Mouse (Mus musculus) layer of hippocampus, adult 8-10 months (tissue): ENCODE measurements around the gene Map3k9. TPM values are rescaled to one million over a fixed set of nuclear protein-coding genes. Genes with fewer than 3 reads are reported as not detected.

ENCODE experiments used
- DNase-seq, 2 experiments: peaks; one replicate each; pipeline ENCODE4 v3.0.0; 2022; ENCODE audit warnings: low spot score in 2 of 2
- total RNA-seq, 4 experiments: library from RNA; stranded (reverse); gene quantifications; 2 replicates each; pipeline ENCODE4 v1.2.4; 2022

The Map3k9 gene
- 10 to 100 TPM; 32.2 to 36.5 (median 34.6) TPM for total RNA-seq

DNA sequence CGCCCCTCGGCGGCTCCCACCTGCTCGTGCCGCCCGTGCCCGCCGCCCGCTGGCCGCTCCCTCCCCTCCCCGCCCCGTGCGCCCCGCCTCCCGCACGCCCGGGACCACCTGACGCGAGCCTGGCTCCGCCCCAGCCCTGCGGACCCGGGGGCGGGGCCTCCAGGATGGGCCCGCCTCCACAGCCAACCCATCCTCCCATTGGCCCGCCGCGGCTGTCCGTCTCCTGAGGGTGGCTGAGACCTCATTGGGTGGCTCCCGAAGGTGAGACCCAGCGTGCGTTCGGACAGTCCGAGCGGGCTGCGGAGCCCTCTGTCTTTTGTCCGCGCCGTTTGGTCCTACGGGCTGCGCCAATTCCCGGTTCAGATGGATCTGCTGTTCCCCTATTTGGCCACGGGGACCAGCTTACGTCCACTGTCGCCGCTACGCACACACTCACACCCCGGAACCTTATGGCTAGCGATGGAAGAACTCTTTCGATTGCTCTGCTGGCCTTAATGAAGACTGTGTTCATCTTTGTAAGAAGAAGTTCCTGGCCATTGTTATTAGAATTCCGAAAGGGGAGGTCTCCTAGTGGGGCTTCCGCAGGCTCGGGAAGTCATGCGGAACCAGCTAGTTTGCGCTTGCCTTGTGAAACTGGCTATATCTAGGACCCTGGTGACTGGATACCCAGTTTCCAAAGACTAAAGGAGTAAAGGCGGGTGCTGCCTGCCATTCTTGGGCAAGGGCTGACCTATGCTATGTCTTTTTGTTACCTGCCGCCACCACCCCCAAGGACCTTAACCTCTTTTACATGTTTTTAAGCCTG lies at the start of gene Map3k9:
Gene Map3k9 (minus strand): TSS at position 71 of the 805 bp plus-strand sequence.
- peak; percentile 89 to 93 for DNase-seq

- DNase-seq: no peak
These were observed 47.4 kb upstream of the Map3k9 start for GRCm38 (mm10) chr12:81828355-81828754.

DNA sequence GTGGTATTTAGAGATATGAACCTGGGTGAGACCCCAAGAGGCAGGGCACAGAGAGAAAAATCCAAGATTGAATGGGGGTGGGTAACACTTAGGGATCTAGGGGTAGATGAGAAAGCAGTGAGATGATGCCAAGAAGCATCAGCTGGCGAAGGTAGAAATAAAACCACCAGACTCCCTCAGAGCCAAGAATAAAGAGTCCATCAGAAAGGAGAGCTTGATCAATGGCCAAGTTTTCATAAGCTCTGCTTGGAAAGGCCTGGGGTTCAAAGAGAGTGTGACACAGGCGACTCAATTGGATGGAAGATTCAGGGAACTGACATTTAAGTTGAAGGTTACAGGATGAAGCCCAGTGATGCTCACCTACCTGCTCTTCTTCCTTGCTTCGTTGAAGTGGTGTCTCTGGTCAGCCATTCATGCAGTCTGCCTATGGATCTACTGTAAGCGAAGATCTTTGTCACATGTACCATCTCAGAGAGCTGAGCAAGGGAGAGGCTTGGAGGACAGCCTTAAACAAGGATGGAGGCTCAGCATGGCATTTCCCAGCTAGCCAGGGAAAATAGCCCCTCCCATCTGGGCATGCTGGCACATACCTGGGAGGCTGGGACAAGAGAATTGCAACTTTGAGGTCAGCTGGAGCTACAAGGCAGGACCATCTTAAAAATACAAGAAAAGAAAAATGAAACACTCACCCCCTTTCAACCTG lies 42.0 kb upstream of the Map3k9 start:
- DNase-seq: no peak

GRCm38 (mm10) chr12:81822176-81822575 lies 41.2 kb upstream of the Map3k9 start:
- no peak for DNase-seq

GRCm38 (mm10) chr12:81820700-81821099 lies 39.7 kb upstream of the Map3k9 start:
- peak; percentile 52 to 55 for DNase-seq

DNA sequence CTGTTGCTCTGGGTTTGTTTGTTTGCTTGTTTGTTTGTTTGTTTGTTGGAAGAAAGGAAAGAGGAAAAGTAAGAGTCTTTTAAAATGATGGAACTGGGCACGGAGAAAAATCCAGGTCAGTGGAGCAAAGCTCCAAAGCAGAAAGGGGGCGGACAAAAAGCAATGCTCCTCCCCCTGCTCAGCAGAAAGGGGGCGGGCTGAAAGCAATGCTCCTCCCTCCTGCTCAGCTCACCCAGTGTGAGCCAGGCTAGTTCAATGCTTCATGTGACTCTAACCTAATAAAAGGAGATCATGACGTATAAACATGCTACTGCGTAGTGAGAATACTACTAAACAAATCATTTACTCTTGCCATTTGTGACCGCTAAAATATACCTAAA lies 36.1 kb upstream of the Map3k9 start:
- DNase-seq: no peak

GRCm38 (mm10) chr12:81816330-81817125 lies 35.6 kb upstream of the Map3k9 start:
- DNase-seq: no peak

DNA sequence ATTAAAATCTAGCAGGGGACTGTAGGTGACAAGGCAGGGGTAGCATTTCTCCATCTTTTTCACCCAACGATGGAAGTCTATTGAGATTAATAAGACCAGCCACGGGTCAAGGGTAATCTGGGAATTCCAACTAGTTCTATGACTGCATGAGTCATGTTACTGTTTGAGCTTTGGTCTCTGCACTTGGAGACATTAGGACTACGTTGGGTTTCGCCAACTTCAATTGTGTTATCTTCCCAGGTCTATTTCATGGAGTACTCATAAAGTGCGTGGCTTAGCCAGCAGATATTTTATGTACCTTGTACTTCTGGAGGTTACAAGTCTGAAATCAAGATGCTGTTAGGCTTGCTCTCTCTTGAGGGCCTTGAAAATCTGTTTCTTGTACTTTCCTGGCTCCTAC lies 33.8 kb upstream of the Map3k9 start:
- no peak for DNase-seq

- no peak for DNase-seq
These were observed 29.4 kb upstream of the Map3k9 start for GRCm38 (mm10) chr12:81810417-81810816.

DNA sequence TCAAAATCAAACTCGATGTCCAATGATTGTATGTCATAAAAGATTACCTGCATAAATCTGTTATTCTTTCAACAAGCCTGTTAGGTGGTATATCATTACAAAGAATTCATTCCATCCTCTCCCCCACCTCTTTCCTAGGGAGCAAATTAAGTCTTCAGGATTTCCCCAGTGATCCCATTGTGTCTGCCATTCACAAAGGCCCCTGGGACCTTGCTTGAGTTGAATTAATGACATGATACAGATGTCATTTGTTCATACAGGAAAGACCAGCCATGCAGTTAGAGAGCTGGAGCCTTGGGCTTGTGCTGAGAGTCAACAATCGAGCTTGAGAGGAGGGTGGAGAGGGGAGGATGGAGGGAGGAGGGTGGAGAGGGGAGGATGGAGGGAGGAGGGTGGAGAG lies 27.6 kb upstream of the Map3k9 start:
- DNase-seq: no peak

DNA sequence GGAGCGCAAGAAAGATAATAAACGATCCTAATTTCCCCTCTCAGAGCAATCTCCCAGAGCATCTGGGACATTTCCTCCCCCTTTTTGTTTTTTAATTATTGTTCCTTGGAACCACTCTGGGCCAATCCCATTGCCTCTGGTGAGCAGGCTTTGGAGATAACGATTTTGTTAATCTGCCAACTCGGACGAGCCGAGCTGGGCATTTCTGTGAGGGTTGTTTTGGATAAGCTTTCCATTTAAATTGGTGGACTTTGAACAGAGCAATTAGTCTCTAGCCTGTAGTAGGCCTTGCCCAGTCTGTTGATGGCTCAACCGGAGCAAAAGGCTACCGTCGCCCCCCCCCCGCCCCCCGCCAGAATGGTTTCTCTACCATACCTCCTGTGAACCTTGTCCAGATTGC lies 27.0 kb upstream of the Map3k9 start:
- no peak for DNase-seq

DNA sequence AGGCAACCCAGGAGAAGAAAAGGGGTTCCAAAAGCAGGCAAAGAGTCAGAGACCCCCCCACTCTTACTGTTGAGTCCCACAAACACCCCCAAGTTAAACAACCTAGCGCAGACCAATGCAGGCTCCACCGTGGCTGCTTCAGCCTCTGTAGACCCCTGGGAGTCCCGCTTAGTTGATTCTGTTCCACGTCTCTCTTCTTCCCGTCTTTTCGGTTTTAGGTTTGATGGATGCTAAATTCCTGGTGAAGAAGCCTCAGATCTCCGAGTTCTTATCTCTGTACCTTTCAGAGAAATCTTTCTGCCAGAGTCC lies 26.5 kb upstream of the Map3k9 start:
- no peak for DNase-seq

GRCm38 (mm10) chr12:81806759-81807528 lies 26.0 kb upstream of the Map3k9 start:
- DNase-seq: no peak

GRCm38 (mm10) chr12:81806114-81806513 lies 25.1 kb upstream of the Map3k9 start:
- no peak for DNase-seq

DNA sequence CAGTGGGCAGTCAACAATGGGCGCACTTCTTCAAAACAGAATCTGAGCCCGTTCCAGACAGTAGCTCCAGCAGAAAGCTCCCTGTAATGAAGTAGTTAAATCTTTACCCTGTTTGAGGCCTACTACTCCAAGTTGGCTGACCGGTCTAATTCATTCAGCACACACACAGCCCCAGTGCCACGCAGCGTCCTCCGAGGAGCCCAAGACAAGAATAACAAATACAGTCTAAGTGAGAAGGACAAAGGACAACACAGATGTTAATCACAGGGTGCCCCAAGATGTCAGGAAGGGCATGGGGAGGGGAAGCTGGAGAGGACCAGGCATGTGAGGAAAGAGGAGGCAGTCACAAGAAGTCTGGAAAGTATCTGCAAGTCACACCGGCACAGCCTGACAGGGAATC lies 22.8 kb upstream of the Map3k9 start:
- no peak for DNase-seq

GRCm38 (mm10) chr12:81803016-81803415 lies 22.0 kb upstream of the Map3k9 start:
- DNase-seq: no peak

GRCm38 (mm10) chr12:81801134-81801533 lies 20.2 kb upstream of the Map3k9 start:
- DNase-seq: no peak

GRCm38 (mm10) chr12:81796541-81796940 lies 15.6 kb upstream of the Map3k9 start:
- DNase-seq: peak; percentile 41 to 81

GRCm38 (mm10) chr12:81792511-81793218 lies 11.7 kb upstream of the Map3k9 start:
- DNase-seq: no peak

- no peak for DNase-seq
These were observed 8.5 kb upstream of the Map3k9 start for GRCm38 (mm10) chr12:81789499-81789898.

DNA sequence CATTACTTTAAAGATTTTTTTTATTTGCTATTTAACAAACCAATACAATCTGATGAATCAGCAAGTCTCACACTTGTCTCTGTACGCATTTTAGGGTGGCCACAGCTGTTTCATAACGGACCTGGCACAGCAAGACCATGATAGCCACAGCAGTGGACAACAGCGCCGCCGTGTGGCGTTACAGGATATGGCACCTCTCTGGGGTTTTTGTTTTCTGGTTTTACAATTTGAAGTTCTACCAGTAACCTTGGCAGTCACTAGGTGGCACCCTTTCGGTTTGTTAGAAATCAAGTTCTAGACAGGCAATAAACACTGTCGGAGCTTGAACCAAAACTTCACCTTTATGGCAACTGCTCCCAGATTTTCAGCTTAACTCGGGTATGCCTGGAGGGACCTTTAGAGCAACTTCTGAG lies 7.7 kb upstream of the Map3k9 start:
- DNase-seq: peak; percentile 84 to 94
